Mouse (Mus musculus): ENCODE measurements around the gene Dact2. TPM values are rescaled to one million over a fixed set of nuclear protein-coding genes. Genes with fewer than 3 reads are reported as not detected.

Gene Dact2
- total RNA-seq, 4 experiments from 2014 or later: 0.59 to 1.4 (median 1.1) TPM

GRCm38 (mm10) chr17:14174401-14174800 is 29.7 kb downstream of the Dact2 start:
- no peak for DNase-seq

GRCm38 (mm10) chr17:14173459-14173858 is 30.6 kb downstream of the Dact2 start:
- no peak for DNase-seq

DNA sequence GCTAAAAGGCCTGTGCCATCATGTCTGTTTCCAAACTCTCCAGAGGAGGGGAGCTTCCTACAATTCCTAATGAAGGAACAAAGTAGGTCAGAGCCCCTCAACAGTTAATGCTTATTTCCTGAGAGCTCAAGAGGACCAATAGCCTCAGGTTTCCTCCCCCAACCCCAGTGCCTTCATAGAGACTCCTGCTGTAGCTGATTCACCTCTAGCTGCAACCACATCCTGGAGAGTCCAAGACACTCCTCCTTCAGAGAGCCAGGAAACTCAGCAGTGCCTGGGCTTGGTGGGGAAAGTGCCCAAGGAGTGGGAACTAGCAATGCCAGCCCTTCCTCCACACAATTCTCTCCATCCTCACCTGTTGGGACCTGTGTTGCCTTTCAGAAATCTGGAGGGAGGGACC is 31.4 kb downstream of the Dact2 start:
- no peak for DNase-seq

DNA sequence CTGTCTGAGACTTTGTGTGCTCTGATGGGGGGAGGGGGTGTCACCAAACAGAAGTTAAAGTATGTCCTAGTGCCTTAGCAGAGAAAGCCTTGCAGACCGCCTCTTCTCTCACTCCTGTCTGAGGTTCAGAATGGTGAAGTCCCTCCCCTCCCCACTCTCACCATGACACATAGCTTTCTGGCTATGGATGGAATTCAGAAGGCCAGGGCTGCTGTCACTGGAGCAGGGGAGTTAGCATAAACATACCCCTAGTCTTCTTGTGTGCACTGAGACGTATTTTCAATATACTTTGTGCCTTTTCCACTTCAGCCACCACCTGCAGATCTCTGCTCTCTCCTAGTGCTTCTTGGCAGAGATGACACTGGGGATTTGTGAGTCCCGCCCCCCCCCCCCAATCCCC is 31.9 kb downstream of the Dact2 start:
- DNase-seq: no peak

- no peak for DNase-seq
These were observed 33.1 kb downstream of the Dact2 start for GRCm38 (mm10) chr17:14170961-14171479.

GRCm38 (mm10) chr17:14169431-14169830 is 34.7 kb downstream of the Dact2 start:
- no peak for DNase-seq

- no peak for DNase-seq
These were observed 36.5 kb downstream of the Dact2 start for GRCm38 (mm10) chr17:14167594-14167993.

DNA sequence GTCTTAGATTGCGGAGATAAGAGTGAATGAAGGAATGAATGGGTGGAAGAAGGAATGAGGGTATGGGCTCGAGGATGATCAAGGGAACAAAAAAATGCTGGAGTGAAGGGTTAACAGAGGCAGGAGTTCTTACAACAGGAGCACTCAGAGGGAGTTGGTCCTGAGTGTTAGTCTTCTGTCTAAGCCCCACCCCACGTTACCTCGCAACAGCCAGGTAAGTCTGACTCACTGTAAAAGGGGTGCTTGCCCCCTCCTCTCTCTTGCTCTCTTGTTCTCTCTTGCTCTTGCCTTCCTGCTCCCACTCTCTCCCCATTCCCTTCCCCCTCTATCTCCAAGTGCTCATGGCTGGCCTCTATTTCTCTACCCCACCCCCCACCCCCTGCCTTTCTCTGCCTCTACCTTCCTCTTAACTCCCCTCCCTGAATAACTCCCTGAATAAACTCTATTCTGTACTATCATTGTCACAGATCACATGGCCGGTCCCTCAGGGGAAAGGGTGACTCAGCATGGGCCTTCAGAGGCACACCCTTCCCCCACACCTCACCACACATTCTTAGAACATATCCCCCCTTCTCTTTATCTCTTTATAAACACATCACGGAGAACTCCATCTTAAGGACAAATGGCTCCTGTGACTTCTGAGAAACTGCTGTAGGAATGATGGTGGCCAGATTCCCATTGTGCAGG is 37.2 kb downstream of the Dact2 start:
- DNase-seq: no peak

- DNase-seq: no peak
These were observed 38.0 kb downstream of the Dact2 start for GRCm38 (mm10) chr17:14165934-14166610.

DNA sequence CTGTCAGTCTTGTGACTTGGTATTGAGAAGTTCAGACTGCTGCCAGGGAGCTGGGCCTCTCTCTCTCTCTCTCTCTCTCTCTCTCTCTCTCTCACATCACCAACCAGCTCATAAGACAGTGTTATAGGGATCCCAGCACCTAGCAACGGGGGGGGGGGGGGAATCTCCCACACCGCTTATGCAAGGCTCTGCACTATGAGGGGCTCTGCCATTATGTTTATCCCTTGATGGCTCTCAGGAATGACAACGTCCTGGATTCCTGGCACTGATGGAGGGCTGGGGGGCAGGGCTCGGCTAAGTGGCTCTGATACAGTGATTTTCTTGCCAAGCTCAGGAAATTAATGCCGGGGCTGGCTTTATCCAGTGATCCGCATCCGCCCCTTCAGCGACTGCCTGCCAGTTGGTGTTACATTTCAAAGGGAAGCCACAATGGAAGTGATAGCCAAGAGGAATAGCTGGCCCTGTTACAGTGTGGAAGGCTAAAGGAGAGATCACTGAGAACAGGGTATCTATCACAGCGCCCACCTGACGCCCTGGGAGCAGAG is 38.7 kb downstream of the Dact2 start:
- no peak for DNase-seq

- no peak for DNase-seq
These were observed 43.3 kb downstream of the Dact2 start for GRCm38 (mm10) chr17:14160846-14161245.

- DNase-seq: no peak
These were observed 46.3 kb downstream of the Dact2 start for GRCm38 (mm10) chr17:14157779-14158195.

Other genes with a start within 250 kb of the Dact2 start
- not detected for gene Gm7356, start 200.6 kb downstream of the Dact2 start, total RNA-seq (2022)
- not detected for gene Gm7358, start 144.8 kb downstream of the Dact2 start, total RNA-seq (2022)
- 10 to 100 TPM; 29.1 to 46.6 (median 31.3) TPM for gene Smoc2, start 75.2 kb upstream of the Dact2 start, total RNA-seq (2022)

All from adrenal gland, adult 8-10 months (tissue).